Mouse (Mus musculus) lung, adult 2 months (tissue): ENCODE data around the gene Dip2a.

Source experiments
- CTCF ChIP-seq: fragments of 200-500 bp; IDR thresholded peaks from 2 replicates; pipeline ENCODE4 v1.5.1; 2011; ENCODE audit warnings: mild to moderate bottlenecking, low read length, control low read depth; ENCODE audit not compliant: insufficient read depth
- POLR2A ChIP-seq: fragments of 200-500 bp; IDR thresholded peaks from 2 replicates; pipeline ENCODE4 v1.6.1; 2011; ENCODE audit warnings: low read depth, mild to moderate bottlenecking, control low read depth, low read length, borderline replicate concordance; ENCODE audit errors: extremely low read depth

- no peak for TF ChIP-seq CTCF
- no peak for TF ChIP-seq POLR2A
These were observed 98.5 kb downstream of the Dip2a start for GRCm38 (mm10) chr10:76246601-76247000.
